Mouse (Mus musculus): ENCODE measurements around the gene Etnk2. TPM values are rescaled to one million over a fixed set of nuclear protein-coding genes. Genes with fewer than 3 reads are reported as not detected.

Etnk2 gene
- total RNA-seq, 2 experiments from 2014 or later = 1.8 to 2.7 TPM

DNA sequence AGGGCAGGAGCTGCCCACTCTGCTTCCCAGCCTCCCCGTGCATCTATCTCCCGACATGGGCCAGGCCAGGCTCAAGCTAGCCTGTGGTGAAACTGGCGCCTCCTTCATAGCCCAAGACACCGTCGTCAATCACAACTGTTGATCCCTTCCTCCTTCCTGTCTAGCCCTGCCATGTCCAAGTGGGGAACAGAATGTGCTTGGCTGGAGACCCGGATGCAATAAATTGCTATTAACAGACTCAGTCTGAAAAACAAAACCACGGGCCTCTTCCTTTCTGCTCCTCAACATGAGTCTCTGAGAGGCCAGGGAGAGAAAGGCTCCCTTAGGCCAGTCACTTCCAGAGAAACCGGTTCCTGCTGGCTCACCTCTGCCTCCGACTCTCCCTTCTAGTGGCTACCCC is 49.6 kb downstream of the Etnk2 start:
- DNase-seq (ENCODE audit: extremely low spot score in 1 of 2, low spot score in 1 of 2) = no peak

DNA sequence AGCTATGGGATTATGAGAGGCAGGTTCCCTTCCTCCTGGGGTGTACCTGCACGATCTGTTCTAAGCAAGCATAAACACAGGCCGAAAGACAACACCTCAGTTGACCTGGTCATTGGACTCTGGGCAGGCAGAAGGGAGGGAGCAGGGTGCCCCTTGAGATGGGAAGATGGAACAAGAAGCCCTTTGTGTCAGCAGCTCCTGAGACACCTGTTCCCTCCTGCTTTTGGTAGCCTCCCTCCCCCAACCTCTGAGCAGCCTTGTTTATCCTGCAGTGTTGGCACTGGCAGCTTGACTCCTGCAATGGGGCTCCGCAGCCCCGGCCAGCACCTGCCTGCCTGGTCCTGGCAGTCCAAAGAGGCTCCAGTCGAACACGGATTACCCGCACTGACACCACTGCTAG is 51.7 kb downstream of the Etnk2 start:
- no peak for DNase-seq (ENCODE audit: extremely low spot score in 1 of 2, low spot score in 1 of 2)

DNA sequence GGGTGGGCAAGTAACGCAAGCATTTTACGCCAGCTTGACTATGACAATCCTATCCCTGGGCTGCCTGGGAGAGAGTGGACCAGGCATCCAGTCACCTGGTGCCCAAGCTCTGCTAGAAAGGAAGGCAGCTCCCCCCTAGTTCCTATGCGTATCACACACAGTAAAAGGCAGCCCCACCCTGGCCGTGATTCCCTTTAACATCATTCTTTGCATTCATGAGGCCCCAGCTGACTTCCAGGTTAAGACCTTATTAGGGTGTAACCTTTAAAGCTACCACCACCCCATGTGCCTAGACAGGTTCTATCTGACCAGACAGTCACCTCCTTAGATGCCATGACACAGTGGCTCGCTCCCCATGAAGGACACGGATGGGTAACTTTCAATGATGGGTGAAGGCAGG is 52.1 kb downstream of the Etnk2 start:
- DNase-seq (ENCODE audit: extremely low spot score in 1 of 2, low spot score in 1 of 2) = no peak

DNA sequence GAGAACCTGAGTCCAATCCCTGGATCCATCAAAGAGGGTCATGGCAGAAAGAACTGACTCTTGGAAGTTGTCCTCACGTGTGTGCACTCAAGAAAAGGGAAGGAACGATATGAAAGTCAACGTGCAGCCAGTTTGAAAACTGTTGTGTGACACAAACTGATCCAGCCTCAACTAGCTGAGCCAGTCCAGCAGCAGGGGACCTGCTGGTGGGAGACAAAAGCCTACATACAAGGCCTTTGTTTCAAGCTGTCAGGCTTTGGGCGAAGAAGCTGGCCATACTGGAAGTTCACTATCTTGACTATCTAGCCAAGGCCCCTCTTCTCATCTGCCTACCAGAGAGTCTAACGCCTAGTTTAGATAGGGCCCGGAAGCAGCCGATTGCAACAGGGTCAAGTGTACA is 53.1 kb downstream of the Etnk2 start:
- DNase-seq (ENCODE audit: extremely low spot score in 1 of 2, low spot score in 1 of 2) = no peak

DNA sequence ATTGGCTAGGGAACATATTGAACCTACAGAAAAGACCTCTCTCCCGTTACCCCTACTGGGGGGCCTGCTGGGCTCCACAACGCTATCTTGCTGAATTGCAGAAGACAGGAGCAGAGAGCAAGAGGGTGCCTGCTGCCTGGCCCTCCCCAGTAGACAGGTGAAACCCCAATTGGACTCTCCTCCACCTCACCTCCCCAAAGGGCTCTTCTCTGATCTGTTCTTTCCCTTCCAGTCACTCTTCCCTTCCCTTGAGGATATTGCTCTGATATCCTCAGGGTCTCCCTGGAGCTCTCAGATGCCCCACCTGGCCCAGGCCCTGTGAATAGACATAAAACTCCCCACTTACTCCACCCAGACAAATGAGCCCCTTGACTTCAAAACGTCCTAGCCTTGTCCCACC is 53.7 kb downstream of the Etnk2 start:
- DNase-seq (ENCODE audit: extremely low spot score in 1 of 2, low spot score in 1 of 2) = no peak

DNA sequence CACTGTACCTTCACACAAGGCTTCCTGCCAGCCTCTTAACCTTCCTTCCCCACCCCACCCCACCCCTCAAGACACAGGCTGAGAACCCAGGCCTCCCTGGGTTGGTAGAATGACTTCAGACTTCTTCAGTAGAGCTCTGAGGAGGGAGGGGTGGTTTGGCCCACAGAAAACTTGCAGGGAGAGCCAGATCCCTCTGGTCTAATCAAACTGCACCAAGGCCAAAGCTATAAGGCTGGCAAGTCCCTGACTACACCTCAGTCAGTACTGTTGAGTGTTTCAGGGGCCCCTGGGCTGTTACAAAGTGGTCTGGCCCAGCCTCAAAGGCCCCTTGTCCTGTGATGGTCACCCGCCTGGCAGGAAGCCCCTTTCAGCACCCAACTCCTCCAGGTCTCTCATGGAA is 54.2 kb downstream of the Etnk2 start:
- DNase-seq (ENCODE audit: extremely low spot score in 1 of 2, low spot score in 1 of 2) = no peak

DNA sequence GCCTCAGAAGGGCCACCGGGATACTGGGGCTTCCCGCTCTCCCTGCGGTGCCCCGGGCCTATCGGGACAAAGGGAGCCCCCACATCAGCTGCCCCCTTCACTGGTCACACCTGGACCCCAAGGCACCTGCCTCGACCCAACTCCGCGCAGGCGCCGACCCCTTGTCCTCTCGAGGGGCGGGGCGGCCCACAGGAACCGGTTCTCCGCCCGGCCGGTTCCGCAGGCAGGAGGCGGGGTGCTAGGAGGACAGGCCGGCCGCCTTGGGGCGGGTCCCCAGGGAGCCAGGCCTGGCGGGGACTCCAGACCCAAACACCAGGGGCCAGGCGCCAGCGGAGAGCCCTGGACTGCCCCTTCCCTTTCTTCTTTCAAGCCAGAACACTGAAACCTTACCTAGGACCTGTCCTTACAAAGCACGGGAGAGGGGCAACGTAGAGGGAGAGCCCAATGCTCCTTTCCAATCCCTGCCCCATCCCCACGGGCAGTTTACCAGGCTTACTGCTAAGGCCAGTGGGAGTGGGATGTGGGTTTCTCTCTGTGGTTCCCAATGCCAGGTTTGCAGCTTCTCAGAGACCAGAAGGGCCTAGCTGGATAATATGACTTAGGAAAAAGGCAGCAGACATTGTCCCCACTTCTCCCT is 54.9 kb downstream of the Etnk2 start:
- no peak for DNase-seq (ENCODE audit: extremely low spot score in 1 of 2, low spot score in 1 of 2)

DNA sequence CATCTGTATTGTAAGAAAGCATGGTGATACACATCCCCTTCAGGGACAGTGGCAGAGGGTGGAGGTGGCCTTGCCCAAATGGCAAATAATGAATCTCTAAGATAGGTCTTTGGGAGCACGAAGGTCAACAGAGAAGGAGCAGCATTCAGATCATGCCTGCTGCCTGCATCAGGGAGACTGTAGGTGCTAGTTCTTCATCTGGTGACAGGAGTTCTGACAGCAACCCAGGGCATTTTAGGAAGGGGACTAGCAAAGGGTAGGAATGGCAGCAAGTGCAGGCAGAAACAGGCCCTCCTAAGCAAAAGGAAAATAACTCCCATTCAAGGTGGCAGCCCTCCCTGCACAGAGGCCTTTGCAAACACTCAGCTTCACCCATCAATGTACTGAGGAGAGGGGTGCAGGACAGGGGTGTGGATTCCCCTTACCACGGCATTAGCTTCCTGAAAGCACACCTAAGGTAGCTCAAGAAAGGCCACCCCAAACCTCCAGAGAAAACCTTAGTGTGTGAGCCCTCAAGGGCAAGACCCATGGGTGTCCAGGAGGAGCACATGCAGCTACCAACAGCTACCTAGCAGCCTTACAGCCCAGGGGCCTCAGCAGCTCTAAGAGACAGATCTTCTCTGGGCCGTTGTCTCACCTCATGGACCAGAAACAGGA is 55.9 kb downstream of the Etnk2 start:
- DNase-seq (ENCODE audit: extremely low spot score in 1 of 2, low spot score in 1 of 2) = no peak

DNA sequence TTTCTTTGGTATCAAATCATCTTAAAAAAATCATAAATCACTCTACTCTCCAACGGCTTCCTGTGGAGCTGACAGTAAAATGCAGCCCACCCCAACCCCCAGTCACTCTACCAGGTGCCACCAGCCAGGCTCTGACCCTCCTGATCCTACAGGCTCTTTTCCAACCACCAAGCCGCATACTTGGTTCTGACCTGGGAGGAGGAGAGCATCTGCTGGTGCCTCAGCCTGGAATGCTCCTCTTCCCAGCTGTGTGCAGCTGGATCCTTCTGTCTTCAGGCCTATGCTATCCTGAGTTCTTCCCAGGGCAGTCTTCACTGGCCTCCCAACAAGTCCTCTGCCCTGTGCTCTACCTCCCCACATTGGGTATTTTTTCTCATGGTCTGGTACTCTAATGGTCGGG is 57.1 kb downstream of the Etnk2 start:
- DNase-seq (ENCODE audit: extremely low spot score in 1 of 2, low spot score in 1 of 2) = no peak

DNA sequence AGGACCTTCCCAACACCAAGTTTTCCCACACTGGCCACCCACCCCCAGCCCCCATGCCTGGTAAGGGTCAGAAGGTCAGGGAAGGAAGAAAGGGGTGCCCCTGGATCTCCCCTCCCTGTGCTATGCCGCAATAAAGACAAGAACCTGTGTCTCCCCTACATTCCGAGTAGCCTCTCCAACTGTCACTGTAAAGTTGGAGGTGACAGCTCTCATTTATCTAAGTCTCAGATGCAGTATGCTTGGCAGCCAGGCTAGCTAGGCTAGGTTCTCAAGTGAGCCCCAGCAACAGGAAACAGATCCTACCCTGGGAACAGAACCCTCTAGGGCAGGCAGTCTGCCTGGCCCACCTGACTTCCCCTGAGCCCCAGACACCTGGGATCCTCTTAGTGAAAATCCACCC is 57.7 kb downstream of the Etnk2 start:
- no peak for DNase-seq (ENCODE audit: extremely low spot score in 1 of 2, low spot score in 1 of 2)

DNA sequence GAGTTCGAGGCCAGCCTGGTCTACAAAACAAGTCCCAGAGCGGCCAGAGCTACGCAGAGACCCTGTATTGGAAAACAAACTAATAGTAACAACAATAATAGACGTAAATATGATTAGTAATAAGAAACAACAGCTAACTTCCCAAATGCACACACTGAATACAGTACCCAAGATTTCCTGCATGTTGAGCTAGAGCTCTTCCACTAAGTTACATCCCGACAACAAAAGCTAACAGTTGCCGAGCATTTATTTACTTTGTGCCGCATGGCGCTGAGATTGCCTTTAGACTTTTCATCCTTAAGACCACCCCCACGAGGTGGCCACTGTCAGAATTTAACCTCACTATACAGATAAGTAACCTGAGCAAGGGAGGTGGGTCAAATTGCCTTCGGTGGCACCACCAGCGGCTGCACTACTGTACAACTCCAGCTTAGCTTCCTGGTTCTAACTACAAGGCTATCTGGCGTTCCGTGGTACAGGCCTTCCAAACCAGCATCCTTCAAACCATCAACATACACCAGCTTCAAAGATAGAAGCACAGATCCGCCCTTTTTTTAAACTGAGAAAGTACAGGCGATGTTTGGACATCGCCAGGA is 58.7 kb downstream of the Etnk2 start:
- no peak for DNase-seq (ENCODE audit: extremely low spot score in 1 of 2, low spot score in 1 of 2)

DNA sequence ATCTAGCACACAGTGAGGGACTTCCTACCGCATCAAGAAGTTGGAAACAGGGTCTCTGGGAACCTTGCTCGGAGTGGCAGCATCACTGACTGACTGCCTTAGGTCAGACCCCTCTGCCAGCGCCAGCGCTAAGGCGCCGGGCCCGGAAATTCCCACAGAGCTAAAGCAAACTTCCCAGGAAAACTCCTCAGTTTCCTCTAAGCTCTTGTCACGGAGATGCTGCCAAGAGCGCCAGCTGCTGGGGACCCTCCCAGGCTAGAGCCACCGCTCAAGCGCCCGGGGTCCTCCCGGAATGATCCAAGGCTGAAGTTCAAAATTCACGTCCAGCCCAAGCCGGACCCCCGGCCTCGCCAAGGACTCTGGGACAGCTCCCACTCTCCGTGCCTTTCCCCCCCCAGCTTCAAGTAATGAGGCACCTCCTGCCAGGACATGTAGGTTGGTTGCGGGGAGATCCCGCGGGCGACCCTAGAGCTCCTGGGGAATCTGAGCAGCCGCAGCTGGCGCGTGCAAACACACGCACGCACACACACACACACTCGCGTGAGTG is 59.3 kb downstream of the Etnk2 start:
- no peak for DNase-seq (ENCODE audit: extremely low spot score in 1 of 2, low spot score in 1 of 2)

DNA sequence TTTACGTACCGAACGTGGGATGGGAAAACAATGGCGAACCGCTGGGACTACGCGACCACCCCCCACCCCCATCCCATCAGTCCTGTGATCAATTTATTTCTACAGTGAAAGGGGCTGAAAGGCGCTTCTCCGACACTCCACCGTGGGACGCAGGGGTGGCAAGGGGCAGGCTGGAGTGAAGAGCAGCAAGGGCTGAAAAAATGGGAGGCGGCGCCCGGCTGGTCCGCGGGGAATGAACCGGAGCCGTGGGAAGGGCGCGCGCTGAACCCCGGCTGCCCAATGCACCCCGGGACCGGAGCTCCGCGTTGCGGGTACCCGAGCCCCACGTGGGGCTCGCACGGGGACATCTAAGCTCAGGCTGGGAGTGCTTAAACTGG is 59.8 kb downstream of the Etnk2 start:
- DNase-seq (ENCODE audit: extremely low spot score in 1 of 2, low spot score in 1 of 2) = no peak

DNA sequence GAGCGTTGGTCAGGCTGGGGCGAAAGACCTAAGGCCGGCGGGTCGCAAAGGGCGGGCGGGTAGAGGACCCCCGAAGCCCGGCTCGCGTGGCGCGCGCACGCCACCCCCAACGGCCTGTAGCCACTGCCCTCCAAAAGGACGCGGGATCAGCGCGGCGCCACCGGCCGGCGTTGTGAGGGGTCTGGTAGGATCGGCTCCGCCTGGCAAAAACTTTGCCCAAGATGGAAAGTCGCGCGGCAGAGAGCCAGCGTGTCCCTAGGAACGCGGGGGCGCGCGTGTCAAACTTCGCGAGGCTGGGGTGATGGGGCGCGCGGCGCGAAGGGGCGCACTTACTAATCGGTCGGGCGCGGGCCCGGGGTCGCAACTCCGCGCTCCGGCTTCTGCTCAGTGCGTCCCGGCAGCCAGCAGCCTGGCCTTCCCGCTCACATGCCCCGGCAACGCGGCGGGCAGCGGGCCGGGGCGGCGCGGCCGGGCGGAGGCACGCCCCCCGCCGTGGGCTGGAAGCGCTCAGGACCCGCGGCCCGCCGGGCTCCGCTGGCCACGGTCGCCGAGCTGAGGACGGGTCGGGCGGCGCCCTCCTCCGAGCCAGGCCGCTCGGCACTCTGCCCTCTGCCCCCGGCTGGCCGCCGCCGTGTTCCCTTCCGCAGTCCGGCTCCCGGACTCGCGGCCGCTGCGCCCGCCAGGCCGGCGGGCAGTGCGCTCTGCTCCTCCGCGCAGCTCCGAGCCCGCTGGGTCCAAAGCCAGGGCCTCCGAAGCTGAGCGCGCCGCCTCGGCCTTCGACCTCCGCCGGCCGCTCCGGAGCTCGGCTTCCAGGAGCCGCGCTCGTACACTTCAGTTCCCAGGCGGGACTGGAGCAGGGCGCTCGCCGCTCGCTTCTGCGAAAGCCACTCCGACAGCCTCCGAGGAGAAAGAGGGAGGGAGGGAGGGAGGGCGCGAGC is 60.4 kb downstream of the Etnk2 start, which contains the start of gene Sox13:
Gene Sox13 (minus strand): TSS at position 835 of the 938 bp plus-strand sequence.
- peak in 1 of 2 experiments; percentile 44 for DNase-seq (ENCODE audit: extremely low spot score in 1 of 2, low spot score in 1 of 2)

DNA sequence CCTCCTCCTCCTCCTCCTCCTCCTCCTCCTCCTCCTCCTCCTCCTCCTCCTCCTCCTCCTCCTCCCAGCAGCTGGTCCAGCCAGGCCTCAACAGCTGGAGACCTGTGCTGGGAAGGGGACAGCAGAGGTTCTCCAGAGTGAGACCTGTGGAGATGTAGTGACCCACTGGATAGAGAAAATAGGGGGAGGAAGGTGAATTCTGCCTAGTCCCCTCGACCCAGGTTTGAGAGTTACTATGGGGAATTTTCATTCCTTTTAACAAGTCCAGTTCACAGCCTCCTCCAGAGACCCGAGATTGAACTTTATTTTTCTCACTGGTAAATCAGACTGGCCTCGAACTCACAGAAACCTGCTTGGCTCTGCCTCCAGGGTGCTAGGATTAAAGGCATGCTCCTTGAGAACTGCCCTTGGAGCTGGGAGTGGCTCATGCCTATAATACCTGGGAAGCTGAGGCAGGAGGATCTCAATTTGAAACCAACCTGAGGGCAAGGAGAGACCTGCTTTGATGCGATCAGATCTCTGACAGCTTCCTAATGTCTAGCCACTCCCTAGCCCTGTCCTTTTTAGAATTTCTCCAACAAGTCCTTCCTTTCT is 61.3 kb downstream of the Etnk2 start:
- no peak for DNase-seq (ENCODE audit: extremely low spot score in 1 of 2, low spot score in 1 of 2)

Other genes with a start within 250 kb of the Etnk2 start
- gene Ppp1r15b, start 232.4 kb upstream of the Etnk2 start, total RNA-seq (2021) = 10 to 100 TPM; 40.9 to 43.0 TPM
- gene Plekha6, start 199.4 kb upstream of the Etnk2 start, total RNA-seq (2021) = 10 to 100 TPM; 34.4 to 52.1 TPM
- not detected for gene Golt1a, start 53.8 kb upstream of the Etnk2 start, total RNA-seq (2021)
- gene Kiss1, start 41.7 kb upstream of the Etnk2 start, total RNA-seq (2021) = not detected
- not detected for gene Ren1, start 13.1 kb upstream of the Etnk2 start, total RNA-seq (2021)
- gene Sox13, start 60.8 kb downstream of the Etnk2 start, total RNA-seq (2021) = 1 to 10 TPM; 7.4 to 9.6 TPM
- 10 to 100 TPM; 61.9 to 69.5 TPM for gene Snrpe, start 246.7 kb downstream of the Etnk2 start, total RNA-seq (2021)

Measured in layer of hippocampus, postnatal 25 days (tissue).